8 mouse cellular contexts compared by ENCODE assay signal in the genomic region with DNA sequence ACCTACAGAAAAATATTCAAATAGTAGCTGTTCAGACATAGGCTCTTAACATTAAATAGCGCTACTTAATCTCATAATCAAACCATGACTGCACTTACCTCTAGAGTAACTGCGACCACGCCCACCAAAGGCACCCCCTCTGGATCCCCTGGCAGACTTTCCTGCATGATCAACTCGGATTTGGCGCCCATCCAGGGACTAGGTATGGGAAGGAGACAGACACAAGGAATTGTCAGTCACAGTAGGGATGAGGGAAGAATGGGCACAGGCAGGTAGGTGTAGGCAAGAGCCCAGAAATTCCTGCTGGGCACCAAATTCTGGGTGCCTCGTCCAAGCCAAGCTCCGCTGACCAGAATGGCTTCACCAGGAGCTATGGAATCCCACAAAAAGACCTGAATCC. TPM values are rescaled to one million over a fixed set of nuclear protein-coding genes. Genes with fewer than 3 reads are reported as not detected.
DNase-seq lines count a peak whose midpoint lies in the region; ATAC-seq and TF ChIP-seq lines count a peak whose summit lies in the region.

No protein-coding gene starts in this region.

- ATAC-seq in lung, embryonic 14.5 days (ENCODE audit: insufficient read depth) = no peak
- no peak for ATAC-seq in hindbrain, embryonic 16.5 days
- no peak for ATAC-seq in midbrain, embryonic 12.5 days (ENCODE audit: low FRiP score, low read depth)

- intact Hi-C loops in gastrocnemius, postnatal 14 days (cut with DNase I; ENCODE audit: low total_unique reads) = no loop called here
- intact Hi-C loops in left cerebral cortex, postnatal 36 days (cut with DNase I) = no loop called here

- H3K4me1 ChIP-seq in lung, embryonic 14.5 days (ENCODE audit: insufficient read depth) = no peaks in the 10 kb centered on the region
- H3K4me1 ChIP-seq in hindbrain, embryonic 16.5 days (ENCODE audit: control insufficient read depth, insufficient read depth, low read depth, low read length) = peaks cover 10% of the 10 kb centered on the region
- peaks cover 13% of the 10 kb centered on the region for H3K4me1 ChIP-seq in midbrain, embryonic 12.5 days

- no peaks in the 10 kb centered on the region for H3K9me3 ChIP-seq in lung, embryonic 14.5 days (ENCODE audit: low read depth, low read length)
- H3K9me3 ChIP-seq in hindbrain, embryonic 16.5 days (ENCODE audit: control insufficient read depth, low read length) = no peaks in the 10 kb centered on the region
- H3K9me3 ChIP-seq in midbrain, embryonic 12.5 days = no peaks in the 10 kb centered on the region

- no peaks in the 10 kb centered on the region for H3K27me3 ChIP-seq in lung, embryonic 14.5 days (ENCODE audit: insufficient read depth, low read length)
- no peaks in the 10 kb centered on the region for H3K27me3 ChIP-seq in hindbrain, embryonic 16.5 days (replicated peaks; ENCODE audit: control insufficient read depth, insufficient read depth, low read length)
- H3K27me3 ChIP-seq in midbrain, embryonic 12.5 days = no peaks in the 10 kb centered on the region

- no peak for TF ChIP-seq CTCF in lung, embryonic 14.5 days (IDR thresholded peaks at IDR 0.05; ENCODE audit: low read depth)

- H3K4me3 ChIP-seq in lung, embryonic 14.5 days (ENCODE audit: low read depth, low read length) = peak overlapping the region; percentile 64
- H3K4me3 ChIP-seq in hindbrain, embryonic 16.5 days (ENCODE audit: low read length) = peak overlapping the region; percentile 61
- H3K4me3 ChIP-seq in midbrain, embryonic 12.5 days = peak overlapping the region; percentile 66

- peak overlapping the region; percentile 83 for H3K4me2 ChIP-seq in lung, embryonic 14.5 days
- peak overlapping the region; percentile 70 for H3K4me2 ChIP-seq in hindbrain, embryonic 16.5 days (ENCODE audit: low read length)
- peak overlapping the region; percentile 66 for H3K4me2 ChIP-seq in midbrain, embryonic 12.5 days (replicated peaks)

- H3K9ac ChIP-seq in lung, embryonic 14.5 days = peak overlapping the region; percentile 84
- H3K9ac ChIP-seq in hindbrain, embryonic 16.5 days (ENCODE audit: low read depth, low read length) = peak overlapping the region; percentile 52; the same call in 1 of the 2 replicates
- peak overlapping the region; percentile 76; the same call in 1 of the 2 replicates for H3K9ac ChIP-seq in midbrain, embryonic 12.5 days (replicated peaks)

- H3K36me3 ChIP-seq in lung, embryonic 14.5 days (ENCODE audit: insufficient read depth) = peaks cover 52% of the 10 kb centered on the region
- peaks cover 14% of the 10 kb centered on the region; the same call in 1 of the 2 replicates for H3K36me3 ChIP-seq in hindbrain, embryonic 16.5 days (ENCODE audit: control insufficient read depth, insufficient read depth, low read length)
- peaks cover 32% of the 10 kb centered on the region for H3K36me3 ChIP-seq in midbrain, embryonic 12.5 days

- WGBS in lung, embryonic 14.5 days = 62% methylated on average over 7 of the region's 7 CpGs
- WGBS in hindbrain, embryonic 16.5 days = 68% methylated on average over 7 of the region's 7 CpGs
- WGBS in midbrain, embryonic 12.5 days = 72% methylated on average over 7 of the region's 7 CpGs

- DNase-seq in lung, embryonic 14.5 days = no peak
- no peak for DNase-seq in lung, adult 18-20 months
- DNase-seq in cerebellum, postnatal 36 days = peak; percentile 20 to 29
- no peak for DNase-seq in gastrocnemius, postnatal 14 days
- DNase-seq in left cerebral cortex, postnatal 36 days (ENCODE audit: low spot score in 2 of 2) = no peak
- no peak for DNase-seq in left cerebral cortex, adult 18-20 months (ENCODE audit: low spot score in 2 of 2)

- no peak overlapping the region for H3K27ac ChIP-seq in lung, embryonic 14.5 days (ENCODE audit: low read depth)
- no peak overlapping the region for H3K27ac ChIP-seq in hindbrain, embryonic 16.5 days (ENCODE audit: low read depth, low read length)
- no peak overlapping the region for H3K27ac ChIP-seq in midbrain, embryonic 12.5 days (replicated peaks)

RNA-seq across cellular contexts. Expression of a gene that starts 1.9 kb away (rescaled TPM):
- 589 and 659 TPM in 2 replicates for polyA plus RNA-seq in lung, embryonic 14.5 days (2014; fragmentation: Nextera tagmentation; extraction: Ambion mirVana)
- polyA plus RNA-seq in hindbrain, embryonic 16.5 days (2015; fragmentation: Nextera tagmentation; extraction: Ambion mirVana) = 269 and 303 TPM in 2 replicates
- polyA plus RNA-seq in midbrain, embryonic 12.5 days (2016; fragmentation: Nextera tagmentation; extraction: Ambion mirVana) = 397 and 431 TPM in 2 replicates
- total RNA-seq in gastrocnemius, postnatal 14 days (2021) = 100 to 1,000 TPM; 179 to 195 TPM
- total RNA-seq in left cerebral cortex, postnatal 36 days (2021) = 100 to 1,000 TPM; 124 to 126 TPM
- 100 to 1,000 TPM in 1 of 2 experiments, 10 to 100 TPM in 1; 87.6 to 133 TPM for total RNA-seq in left cerebral cortex, adult 18-20 months (2021)

RNA-seq across cellular contexts. Expression of a gene that starts 11.1 kb away (rescaled TPM):
- 20.8 and 21.8 TPM in 2 replicates for polyA plus RNA-seq in lung, embryonic 14.5 days (2014; fragmentation: Nextera tagmentation; extraction: Ambion mirVana)
- polyA plus RNA-seq in hindbrain, embryonic 16.5 days (2015; fragmentation: Nextera tagmentation; extraction: Ambion mirVana) = 65.0 and 65.9 TPM in 2 replicates
- polyA plus RNA-seq in midbrain, embryonic 12.5 days (2016; fragmentation: Nextera tagmentation; extraction: Ambion mirVana) = 39.5 and 44.6 TPM in 2 replicates
- 10 to 100 TPM; 19.6 to 20.6 TPM for total RNA-seq in gastrocnemius, postnatal 14 days (2021)
- total RNA-seq in left cerebral cortex, postnatal 36 days (2021) = 100 to 1,000 TPM; 203 TPM
- 100 to 1,000 TPM; 190 TPM for total RNA-seq in left cerebral cortex, adult 18-20 months (2021)

RNA-seq across cellular contexts. Expression of a gene that starts 32.2 kb away (rescaled TPM):
- 12.4 and 12.6 TPM in 2 replicates for polyA plus RNA-seq in lung, embryonic 14.5 days (2014; fragmentation: Nextera tagmentation; extraction: Ambion mirVana)
- 23.2 and 23.3 TPM in 2 replicates for polyA plus RNA-seq in hindbrain, embryonic 16.5 days (2015; fragmentation: Nextera tagmentation; extraction: Ambion mirVana)
- polyA plus RNA-seq in midbrain, embryonic 12.5 days (2016; fragmentation: Nextera tagmentation; extraction: Ambion mirVana) = 12.7 and 13.2 TPM in 2 replicates
- total RNA-seq in gastrocnemius, postnatal 14 days (2021) = 1 to 10 TPM; 2.5 to 3.7 TPM
- 10 to 100 TPM; 15.9 to 16.8 TPM for total RNA-seq in left cerebral cortex, postnatal 36 days (2021)
- 10 to 100 TPM; 16.8 to 18.0 TPM for total RNA-seq in left cerebral cortex, adult 18-20 months (2021)

RNA-seq across cellular contexts. Expression of a gene that starts 49.6 kb away (rescaled TPM):
- polyA plus RNA-seq in lung, embryonic 14.5 days (2014; fragmentation: Nextera tagmentation; extraction: Ambion mirVana) = 29.5 and 30.5 TPM in 2 replicates
- polyA plus RNA-seq in hindbrain, embryonic 16.5 days (2015; fragmentation: Nextera tagmentation; extraction: Ambion mirVana) = 34.8 and 36.6 TPM in 2 replicates
- 26.3 and 32.6 TPM in 2 replicates for polyA plus RNA-seq in midbrain, embryonic 12.5 days (2016; fragmentation: Nextera tagmentation; extraction: Ambion mirVana)
- total RNA-seq in gastrocnemius, postnatal 14 days (2021) = 10 to 100 TPM; 11.3 to 11.8 TPM
- total RNA-seq in left cerebral cortex, postnatal 36 days (2021) = 10 to 100 TPM; 33.5 to 35.9 TPM
- total RNA-seq in left cerebral cortex, adult 18-20 months (2021) = 10 to 100 TPM; 32.9 to 36.9 TPM

RNA-seq across cellular contexts. Expression of a gene that starts 53.5 kb away (rescaled TPM):
- 0.43 and 0.60 TPM in 2 replicates for polyA plus RNA-seq in lung, embryonic 14.5 days (2014; fragmentation: Nextera tagmentation; extraction: Ambion mirVana)
- polyA plus RNA-seq in hindbrain, embryonic 16.5 days (2015; fragmentation: Nextera tagmentation; extraction: Ambion mirVana) = 0.28 and 0.29 TPM in 2 replicates
- polyA plus RNA-seq in midbrain, embryonic 12.5 days (2016; fragmentation: Nextera tagmentation; extraction: Ambion mirVana) = 0.22 and 0.26 TPM in 2 replicates
- total RNA-seq in gastrocnemius, postnatal 14 days (2021) = under 1 TPM; 0.84 to 0.93 TPM
- total RNA-seq in left cerebral cortex, postnatal 36 days (2021) = 1 to 10 TPM; 1.5 to 1.6 TPM
- total RNA-seq in left cerebral cortex, adult 18-20 months (2021) = 1 to 10 TPM; 1.3 to 1.5 TPM

Comparison
In these comparisons a context has a peak if more than half of its experiments do, and no peak if none do; other contexts are left out.
1. DNase-seq: peak in cerebellum, postnatal 36 days (2 of 2); none in lung, embryonic 14.5 days (single experiment), lung, adult 18-20 months (0 of 2), gastrocnemius, postnatal 14 days (single experiment), left cerebral cortex, postnatal 36 days (0 of 2) and left cerebral cortex, adult 18-20 months (0 of 2).
2. RNA of a gene that starts 11.1 kb away (total RNA-seq): 203 TPM in left cerebral cortex, postnatal 36 days and 190 TPM in left cerebral cortex, adult 18-20 months; 19.6 to 20.6 TPM in gastrocnemius, postnatal 14 days; every median in the first group is over 4 times any median in the second.
3. Peak in every context shown above with its lines, with median percentiles within 50 percentile points of each other: H3K4me2 ChIP-seq, H3K4me3 ChIP-seq and H3K9ac ChIP-seq.